Mouse (Mus musculus): Measurements from ENCODE around the gene 4930402H24Rik. TPM values are rescaled to one million over a fixed set of nuclear protein-coding genes. Genes with fewer than 3 reads are reported as not detected.

The 4930402H24Rik gene
- polyA plus RNA-seq, 1 experiment from 2014 or later = 40.6 TPM

GRCm38 (mm10) chr2:130754596-130754995 lies 151.6 kb downstream of the 4930402H24Rik start:
- 86% methylated on average over 3 of the region's 3 CpGs for WGBS
- no peak for ATAC-seq (replicated peaks; ENCODE audit: low FRiP score)

GRCm38 (mm10) chr2:130750449-130750848 lies 155.8 kb downstream of the 4930402H24Rik start:
- no peaks in the 10 kb centered on the region for H3K9me3 ChIP-seq (replicated peaks)
- WGBS = 56% methylated on average over 8 of the region's 8 CpGs
- ATAC-seq (replicated peaks; ENCODE audit: low FRiP score) = no peak
- H3K9ac ChIP-seq = no peak overlapping the region
- H3K4me1 ChIP-seq = no peaks in the 10 kb centered on the region
- H3K4me3 ChIP-seq (replicated peaks) = no peak overlapping the region
- H3K4me2 ChIP-seq = no peak overlapping the region
- no peak overlapping the region for H3K27ac ChIP-seq
- no peaks in the 10 kb centered on the region for H3K27me3 ChIP-seq
- H3K36me3 ChIP-seq = peaks cover 35% of the 10 kb centered on the region

More at GRCm38 (mm10) chr2:130754596-130754995, 151.6 kb downstream of the 4930402H24Rik start:
- H3K4me2 ChIP-seq = no peak overlapping the region
- peaks cover 14% of the 10 kb centered on the region for H3K36me3 ChIP-seq
- H3K4me1 ChIP-seq = no peaks in the 10 kb centered on the region
- no peaks in the 10 kb centered on the region for H3K27me3 ChIP-seq
- H3K4me3 ChIP-seq (replicated peaks) = no peak overlapping the region
- H3K9me3 ChIP-seq (replicated peaks) = no peaks in the 10 kb centered on the region
- no peak overlapping the region for H3K27ac ChIP-seq
- H3K9ac ChIP-seq = no peak overlapping the region

GRCm38 (mm10) chr2:130749708-130750107 lies 156.5 kb downstream of the 4930402H24Rik start:
- Histone ChIP-seq H3K4me3 (replicated peaks) (no peak overlapping the region), H3K27me3 (no peaks in the 10 kb centered on the region), H3K9me3 (replicated peaks) (no peaks in the 10 kb centered on the region), H3K4me1 (no peaks in the 10 kb centered on the region), H3K36me3 (peaks cover 42% of the 10 kb centered on the region), H3K9ac (no peak overlapping the region), H3K4me2 (no peak overlapping the region), H3K27ac (no peak overlapping the region)
- no peak for ATAC-seq (replicated peaks; ENCODE audit: low FRiP score)
- 85% methylated on average over 3 of the region's 3 CpGs for WGBS

DNA sequence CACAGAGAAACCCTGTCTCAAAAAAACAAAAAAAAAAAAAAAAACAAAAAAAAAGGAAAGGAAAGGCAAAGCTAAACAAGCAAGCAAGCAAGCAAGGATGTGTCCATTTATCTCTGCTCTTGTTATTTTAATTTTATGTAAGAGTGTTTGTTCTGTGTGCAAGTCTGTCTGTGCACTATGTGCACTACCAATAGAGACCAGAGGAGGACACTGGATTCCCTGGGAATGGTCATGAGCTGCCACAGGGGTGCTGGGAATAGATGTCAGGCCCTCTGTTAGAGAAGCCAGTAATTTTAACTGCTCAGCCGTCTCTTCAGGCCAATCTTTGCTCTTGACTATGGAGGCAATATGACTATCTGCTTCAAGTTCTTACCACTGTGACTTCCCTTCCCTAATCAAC lies 162.6 kb downstream of the 4930402H24Rik start:
- Histone ChIP-seq H3K9ac (no peak overlapping the region), H3K27me3 (no peaks in the 10 kb centered on the region), H3K36me3 (peaks cover 96% of the 10 kb centered on the region), H3K4me2 (no peak overlapping the region), H3K9me3 (replicated peaks) (no peaks in the 10 kb centered on the region), H3K27ac (no peak overlapping the region), H3K4me3 (replicated peaks) (no peak overlapping the region), H3K4me1 (no peaks in the 10 kb centered on the region)
- 93% methylated on average over 1 of the region's 1 CpGs for WGBS
- ATAC-seq (replicated peaks; ENCODE audit: low FRiP score) = no peak

GRCm38 (mm10) chr2:130740096-130740495 lies 166.1 kb downstream of the 4930402H24Rik start:
- peaks cover 88% of the 10 kb centered on the region for H3K36me3 ChIP-seq
- no peak overlapping the region for H3K27ac ChIP-seq
- no peak overlapping the region for H3K4me3 ChIP-seq (replicated peaks)
- no peaks in the 10 kb centered on the region for H3K4me1 ChIP-seq
- H3K9ac ChIP-seq = no peak overlapping the region
- no peak overlapping the region for H3K4me2 ChIP-seq
- H3K9me3 ChIP-seq (replicated peaks) = no peaks in the 10 kb centered on the region
- no peak for ATAC-seq (replicated peaks; ENCODE audit: low FRiP score)
- WGBS = 79% methylated on average over 4 of the region's 4 CpGs
- no peaks in the 10 kb centered on the region for H3K27me3 ChIP-seq

DNA sequence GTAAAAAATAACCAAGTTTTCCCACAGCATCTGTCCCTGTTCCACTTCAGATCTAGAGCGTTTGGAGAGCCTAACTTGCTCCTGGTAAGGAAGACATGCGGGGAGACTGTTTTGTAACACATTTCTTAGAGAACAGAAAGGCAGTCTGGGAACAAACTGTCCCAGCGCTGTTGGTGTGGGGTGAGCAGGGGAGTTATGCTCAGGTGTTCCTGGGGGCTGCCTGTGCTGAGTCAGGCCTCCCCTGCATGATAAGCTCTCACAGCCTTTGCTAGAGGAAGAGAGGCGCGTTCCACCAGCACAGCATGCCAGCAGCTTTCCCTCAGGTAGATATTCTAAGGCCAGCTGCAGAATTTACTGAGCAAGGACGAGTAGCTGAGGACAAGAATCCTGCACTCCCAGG lies 168.2 kb downstream of the 4930402H24Rik start:
- 78% methylated on average over 6 of the region's 6 CpGs for WGBS
- H3K4me1 ChIP-seq = no peaks in the 10 kb centered on the region
- H3K27ac ChIP-seq = no peak overlapping the region
- no peak overlapping the region for H3K4me2 ChIP-seq
- H3K4me3 ChIP-seq (replicated peaks) = no peak overlapping the region
- ATAC-seq (replicated peaks; ENCODE audit: low FRiP score) = no peak
- H3K9ac ChIP-seq = no peak overlapping the region
- H3K27me3 ChIP-seq = no peaks in the 10 kb centered on the region
- H3K9me3 ChIP-seq (replicated peaks) = no peaks in the 10 kb centered on the region
- peaks cover 86% of the 10 kb centered on the region for H3K36me3 ChIP-seq

DNA sequence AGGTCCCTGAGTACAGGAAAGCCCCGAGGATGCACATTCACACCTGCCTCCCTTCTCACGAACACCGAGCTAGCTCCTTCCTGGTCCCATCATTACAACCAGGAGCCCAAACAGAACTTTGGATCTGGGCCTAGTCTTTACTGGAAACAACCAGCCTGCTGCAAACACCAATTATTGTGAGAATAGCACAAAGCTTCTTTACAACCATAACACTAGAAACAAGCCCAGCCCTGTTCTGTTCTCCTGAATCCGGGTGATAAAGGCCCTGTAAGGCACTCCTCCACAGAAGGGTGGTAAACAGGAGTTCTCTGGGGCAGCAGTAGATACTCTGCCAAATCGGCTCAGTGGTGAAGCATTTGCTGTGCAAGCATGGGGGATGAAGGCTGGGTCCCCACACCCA lies 170.9 kb downstream of the 4930402H24Rik start:
- Histone ChIP-seq H3K4me2 (no peak overlapping the region), H3K9ac (no peak overlapping the region), H3K4me1 (no peaks in the 10 kb centered on the region), H3K27me3 (no peaks in the 10 kb centered on the region), H3K36me3 (peaks cover 81% of the 10 kb centered on the region), H3K4me3 (replicated peaks) (no peak overlapping the region), H3K27ac (no peak overlapping the region), H3K9me3 (replicated peaks) (no peaks in the 10 kb centered on the region)
- 76% methylated on average over 5 of the region's 5 CpGs for WGBS
- ATAC-seq (replicated peaks; ENCODE audit: low FRiP score) = no peak

GRCm38 (mm10) chr2:130733444-130733843 lies 172.8 kb downstream of the 4930402H24Rik start:
- no peak overlapping the region for H3K9ac ChIP-seq
- no peaks in the 10 kb centered on the region for H3K9me3 ChIP-seq (replicated peaks)
- no peak overlapping the region for H3K27ac ChIP-seq
- H3K4me3 ChIP-seq (replicated peaks) = no peak overlapping the region
- peaks cover 81% of the 10 kb centered on the region for H3K36me3 ChIP-seq
- H3K4me2 ChIP-seq = no peak overlapping the region
- H3K27me3 ChIP-seq = no peaks in the 10 kb centered on the region
- ATAC-seq (replicated peaks; ENCODE audit: low FRiP score) = no peak
- WGBS = 94% methylated on average over 2 of the region's 3 CpGs
- H3K4me1 ChIP-seq = no peaks in the 10 kb centered on the region

DNA sequence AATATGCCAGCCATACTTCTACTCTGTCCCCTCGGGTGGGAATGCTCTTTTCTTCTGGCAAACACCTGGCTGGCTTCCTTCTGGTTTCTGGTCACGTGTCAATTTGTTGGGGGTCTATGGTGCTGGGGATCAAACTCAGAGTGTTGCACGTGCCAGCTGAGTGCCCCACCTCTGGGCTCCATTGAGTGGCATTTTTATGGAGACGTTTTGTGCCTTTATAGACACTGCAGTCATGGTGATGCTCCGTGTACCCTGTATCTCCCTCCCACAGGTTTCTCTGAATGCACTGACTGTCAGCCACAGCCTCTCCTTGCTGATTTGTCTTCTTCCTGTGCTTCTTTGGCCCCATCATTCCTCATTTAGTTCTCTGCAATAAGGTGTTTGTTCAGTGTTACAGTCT lies 174.4 kb downstream of the 4930402H24Rik start:
- ATAC-seq (replicated peaks; ENCODE audit: low FRiP score) = 0 out of 2 replicates have a peak, but pooled peaks have one; percentile 15

GRCm38 (mm10) chr2:130730746-130731145 lies 175.5 kb downstream of the 4930402H24Rik start:
- H3K36me3 ChIP-seq = peaks cover 84% of the 10 kb centered on the region
- 83% methylated on average over 9 of the region's 9 CpGs for WGBS
- H3K27ac ChIP-seq = no peak overlapping the region
- 0 out of 2 replicates have a peak, but pooled peaks have one; percentile 17 for ATAC-seq (replicated peaks; ENCODE audit: low FRiP score)
- H3K4me3 ChIP-seq (replicated peaks) = no peak overlapping the region
- no peaks in the 10 kb centered on the region for H3K4me1 ChIP-seq
- no peak overlapping the region for H3K9ac ChIP-seq
- no peaks in the 10 kb centered on the region for H3K27me3 ChIP-seq
- H3K4me2 ChIP-seq = no peak overlapping the region
- no peaks in the 10 kb centered on the region for H3K9me3 ChIP-seq (replicated peaks)

More for the DNA sequence above, 174.4 kb downstream of the 4930402H24Rik start:
- no peaks in the 10 kb centered on the region for H3K9me3 ChIP-seq (replicated peaks)
- no peaks in the 10 kb centered on the region for H3K27me3 ChIP-seq
- H3K4me3 ChIP-seq (replicated peaks) = no peak overlapping the region
- H3K4me1 ChIP-seq = no peaks in the 10 kb centered on the region
- H3K4me2 ChIP-seq = no peak overlapping the region
- no peak overlapping the region for H3K27ac ChIP-seq
- peaks cover 81% of the 10 kb centered on the region for H3K36me3 ChIP-seq
- WGBS = 40% methylated on average over 5 of the region's 5 CpGs
- no peak overlapping the region for H3K9ac ChIP-seq

- 94% methylated on average over 2 of the region's 2 CpGs for WGBS
- Histone ChIP-seq H3K36me3 (peaks cover 89% of the 10 kb centered on the region), H3K4me3 (replicated peaks) (no peak overlapping the region), H3K27ac (no peak overlapping the region), H3K27me3 (no peaks in the 10 kb centered on the region), H3K4me2 (no peak overlapping the region), H3K9me3 (replicated peaks) (no peaks in the 10 kb centered on the region), H3K4me1 (no peaks in the 10 kb centered on the region), H3K9ac (no peak overlapping the region)
- ATAC-seq (replicated peaks; ENCODE audit: low FRiP score) = no peak
Observed at GRCm38 (mm10) chr2:130728906-130729585, 177.2 kb downstream of the 4930402H24Rik start.

DNA sequence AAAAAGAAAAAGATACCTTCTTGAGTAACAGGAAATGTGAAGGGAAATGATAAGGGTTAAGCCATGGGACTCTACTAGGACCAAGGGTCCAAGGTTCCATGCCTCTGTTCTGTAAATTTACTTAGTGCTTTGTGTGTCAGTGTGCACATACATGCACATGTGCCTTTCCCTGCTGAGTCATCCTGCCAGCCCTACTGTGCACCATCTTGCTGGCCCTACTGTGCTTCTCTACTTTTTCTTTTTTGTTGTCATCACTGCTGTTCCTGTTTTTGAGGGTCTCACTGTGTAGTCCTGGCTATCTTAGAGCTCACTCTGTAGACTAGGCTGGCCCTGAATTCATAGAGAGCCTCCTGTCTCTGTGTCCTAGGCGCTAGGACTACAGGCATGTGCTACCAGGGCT lies 178.5 kb downstream of the 4930402H24Rik start:
- H3K36me3 ChIP-seq = peaks cover 91% of the 10 kb centered on the region
- H3K9ac ChIP-seq = no peak overlapping the region
- H3K4me3 ChIP-seq (replicated peaks) = no peak overlapping the region
- no peak for ATAC-seq (replicated peaks; ENCODE audit: low FRiP score)
- no peaks in the 10 kb centered on the region for H3K27me3 ChIP-seq
- no peak overlapping the region for H3K27ac ChIP-seq
- H3K9me3 ChIP-seq (replicated peaks) = no peaks in the 10 kb centered on the region
- WGBS = 92% methylated on average over 1 of the region's 1 CpGs
- no peaks in the 10 kb centered on the region for H3K4me1 ChIP-seq
- H3K4me2 ChIP-seq = no peak overlapping the region

DNA sequence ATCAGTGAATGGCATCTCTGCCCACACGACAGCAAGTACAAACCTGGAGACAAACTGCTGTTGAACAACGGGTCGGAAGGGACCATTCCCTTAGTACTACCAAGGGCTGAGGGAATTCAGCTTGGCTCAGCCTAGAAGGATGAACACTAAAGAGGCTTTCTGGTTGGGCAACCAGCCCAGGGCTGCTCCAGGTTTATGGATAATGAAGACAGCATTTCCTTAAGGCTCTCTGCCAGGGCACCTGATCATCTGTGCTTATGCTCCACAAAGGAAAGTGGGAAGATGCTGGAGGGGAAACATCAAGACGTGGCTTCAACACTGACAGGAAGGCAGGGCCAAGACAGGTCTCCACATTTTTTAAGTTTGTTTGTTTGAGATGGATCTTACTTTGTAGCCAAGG lies 181.8 kb downstream of the 4930402H24Rik start:
- WGBS = 91% methylated on average over 4 of the region's 4 CpGs
- Histone ChIP-seq H3K4me3 (replicated peaks) (no peak overlapping the region), H3K27me3 (no peaks in the 10 kb centered on the region), H3K4me1 (no peaks in the 10 kb centered on the region), H3K36me3 (peaks cover 89% of the 10 kb centered on the region), H3K4me2 (no peak overlapping the region), H3K27ac (no peak overlapping the region), H3K9ac (no peak overlapping the region), H3K9me3 (replicated peaks) (no peaks in the 10 kb centered on the region)
- no peak for ATAC-seq (replicated peaks; ENCODE audit: low FRiP score)

All from kidney, embryonic 15.5 days (tissue).